Mouse (Mus musculus) myocyte (in vitro differentiated cells): ENCODE results near the gene Rest. TPM values are rescaled to one million over a fixed set of nuclear protein-coding genes. Genes with fewer than 3 reads are reported as not detected.

Experiments used
- H3K27me3 ChIP-seq: one replicate; pipeline ENCODE4 v1.6.1; 2011; ENCODE audit not compliant: control insufficient read depth, insufficient read depth, insufficient read length
- H3K36me3 ChIP-seq: one replicate; pipeline ENCODE4 v1.6.1; 2011; ENCODE audit not compliant: control insufficient read depth, insufficient read depth
- H3K4me2 ChIP-seq: one replicate; pipeline ENCODE4 v1.6.1; 2011; ENCODE audit warnings: low read depth, control low read depth
- H3K4me3 ChIP-seq: one replicate; pipeline ENCODE4 v1.5.1; 2011; ENCODE audit warnings: mild to moderate bottlenecking, control low read depth, moderate library complexity
- H3K79me2 ChIP-seq: one replicate; pipeline ENCODE4 v1.6.1; 2011; ENCODE audit not compliant: control insufficient read depth, insufficient read depth
- H3ac ChIP-seq: one replicate; pipeline ENCODE4 v1.6.1; 2011; ENCODE audit not compliant: control insufficient read depth, insufficient read length
- CEBPB ChIP-seq: IDR thresholded peaks from 2 replicates; pipeline ENCODE4 v1.6.1; 2011; ENCODE audit warnings: mild to moderate bottlenecking, moderate library complexity; ENCODE audit not compliant: poor library complexity, insufficient read depth, severe bottlenecking
- E2F4 ChIP-seq: IDR thresholded peaks from one replicate; pipeline ENCODE4 v1.6.1; 2011; ENCODE audit warnings: mild to moderate bottlenecking, control low read depth, moderate library complexity; ENCODE audit not compliant: insufficient read depth
- MAX ChIP-seq: IDR thresholded peaks from one replicate; pipeline ENCODE4 v1.6.1; 2011; ENCODE audit warnings: low read depth, mild to moderate bottlenecking, control low read depth
- MYOD1 ChIP-seq, 3 experiments: IDR thresholded peaks; one replicate each; pipeline ENCODE4 v1.6.1; 2011; ENCODE audit warnings: control low read depth in 2 of 3, low read depth in 2 of 3, mild to moderate bottlenecking in 2 of 3, moderate library complexity in 1 of 3; ENCODE audit not compliant: insufficient read length in 2 of 3, control insufficient read depth in 1 of 3
- MYOG ChIP-seq, 3 experiments: IDR thresholded peaks; one replicate each; pipeline ENCODE4 v1.6.1; 2011; ENCODE audit warnings: control low read depth in 2 of 3, low read depth in 2 of 3, mild to moderate bottlenecking in 2 of 3; ENCODE audit not compliant: insufficient read length in 2 of 3, control insufficient read depth in 1 of 3, insufficient read depth in 1 of 3
- POLR2A ChIP-seq: IDR thresholded peaks from one replicate; pipeline ENCODE4 v1.6.1; 2011; ENCODE audit warnings: low read depth, mild to moderate bottlenecking, control low read depth, moderate library complexity; ENCODE audit not compliant: insufficient read length
- POLR2AphosphoS2 ChIP-seq: IDR thresholded peaks from one replicate; pipeline ENCODE4 v1.6.1; 2011; ENCODE audit warnings: low read depth, control low read depth; ENCODE audit not compliant: insufficient read length
- REST ChIP-seq: IDR thresholded peaks from one replicate; pipeline ENCODE4 v1.6.1; 2011; ENCODE audit warnings: mild to moderate bottlenecking, control low read depth, moderate library complexity; ENCODE audit not compliant: insufficient read depth, insufficient read length
- SRF ChIP-seq: IDR thresholded peaks from one replicate; pipeline ENCODE4 v1.6.1; 2011; ENCODE audit warnings: low read depth; ENCODE audit not compliant: control insufficient read depth, insufficient read length
- TCF12 ChIP-seq: IDR thresholded peaks from one replicate; pipeline ENCODE4 v1.6.1; 2011; ENCODE audit warnings: mild to moderate bottlenecking, control low read depth; ENCODE audit not compliant: poor library complexity, insufficient read depth, severe bottlenecking
- TCF3 ChIP-seq: IDR thresholded peaks from one replicate; pipeline ENCODE4 v1.6.1; 2011; ENCODE audit warnings: low read depth, control low read depth; ENCODE audit not compliant: insufficient read length
- USF1 ChIP-seq: IDR thresholded peaks from one replicate; pipeline ENCODE4 v1.6.1; 2011; ENCODE audit warnings: low read depth, mild to moderate bottlenecking, control low read depth, moderate library complexity
- polyA plus RNA-seq: library from polyadenylated mRNA; unstranded; fragments of >200 nt; fragmentation: generic; extraction: Trizol; gene quantifications from one replicate; pipeline ENCODE4 v1.2.1, GENCODE M21; 2012; ENCODE audit warnings: missing spikeins

The Rest gene
- polyA plus RNA-seq, 1 experiment: 7.2 TPM

GRCm38 (mm10) chr5:77254402-77254801 is 10.9 kb upstream of the Rest start:
- TF ChIP-seq TCF12 (no peak), MYOG (IDR thresholded peaks at IDR 0.05; ENCODE audit: control insufficient read depth in 1 of 3, insufficient read depth in 1 of 3, insufficient read length in 2 of 3, low read depth in 2 of 3) (no peak), SRF (no peak), USF1 (no peak), TCF3 (no peak), REST (no peak), MAX (no peak), POLR2A (no peak), POLR2AphosphoS2 (no peak), E2F4 (no peak), CEBPB (no peak), MYOD1 (IDR thresholded peaks at IDR 0.05; ENCODE audit: control insufficient read depth in 1 of 3, insufficient read length in 2 of 3, low read depth in 2 of 3) (no peak)
- no peak overlapping the region for H3K4me3 ChIP-seq
- H3K36me3 ChIP-seq: no peaks in the 10 kb centered on the region
- H3K79me2 ChIP-seq: no peaks in the 10 kb centered on the region
- H3K27me3 ChIP-seq: no peaks in the 10 kb centered on the region
- no peak overlapping the region for H3K4me2 ChIP-seq
- no peak overlapping the region for H3ac ChIP-seq

GRCm38 (mm10) chr5:77257603-77258002 is 7.7 kb upstream of the Rest start:
- TF ChIP-seq TCF12: no peak
- TF ChIP-seq TCF3: no peak
- TF ChIP-seq POLR2A: no peak
- no peak for TF ChIP-seq USF1
- no peak for TF ChIP-seq CEBPB
- no peak for TF ChIP-seq POLR2AphosphoS2
- TF ChIP-seq MYOG (IDR thresholded peaks at IDR 0.05; ENCODE audit: control insufficient read depth in 1 of 3, insufficient read depth in 1 of 3, insufficient read length in 2 of 3, low read depth in 2 of 3): no peak
- no peak for TF ChIP-seq E2F4
- no peak for TF ChIP-seq REST
- no peak for TF ChIP-seq SRF
- TF ChIP-seq MAX: no peak
- no peak for TF ChIP-seq MYOD1 (IDR thresholded peaks at IDR 0.05; ENCODE audit: control insufficient read depth in 1 of 3, insufficient read length in 2 of 3, low read depth in 2 of 3)
- no peaks in the 10 kb centered on the region for H3K27me3 ChIP-seq
- no peak overlapping the region for H3K4me2 ChIP-seq
- no peaks in the 10 kb centered on the region for H3K36me3 ChIP-seq
- no peak overlapping the region for H3K4me3 ChIP-seq
- no peaks in the 10 kb centered on the region for H3K79me2 ChIP-seq
- no peak overlapping the region for H3ac ChIP-seq

GRCm38 (mm10) chr5:77259315-77259714 is 6.0 kb upstream of the Rest start:
- no peak overlapping the region for H3K4me3 ChIP-seq
- H3K79me2 ChIP-seq: no peaks in the 10 kb centered on the region
- H3K4me2 ChIP-seq: no peak overlapping the region
- no peaks in the 10 kb centered on the region for H3K27me3 ChIP-seq
- no peaks in the 10 kb centered on the region for H3K36me3 ChIP-seq
- TF ChIP-seq POLR2AphosphoS2 (no peak), TCF3 (no peak), MAX (no peak), E2F4 (no peak), REST (no peak), MYOG (IDR thresholded peaks at IDR 0.05; ENCODE audit: control insufficient read depth in 1 of 3, insufficient read depth in 1 of 3, insufficient read length in 2 of 3, low read depth in 2 of 3) (no peak), USF1 (no peak), CEBPB (no peak), TCF12 (no peak), MYOD1 (IDR thresholded peaks at IDR 0.05; ENCODE audit: control insufficient read depth in 1 of 3, insufficient read length in 2 of 3, low read depth in 2 of 3) (no peak), SRF (no peak), POLR2A (no peak)
- H3ac ChIP-seq: no peak overlapping the region

GRCm38 (mm10) chr5:77260141-77260540 is 5.2 kb upstream of the Rest start:
- Histone ChIP-seq H3K4me2 (no peak overlapping the region), H3K27me3 (no peaks in the 10 kb centered on the region), H3K4me3 (no peak overlapping the region), H3ac (no peak overlapping the region), H3K36me3 (no peaks in the 10 kb centered on the region), H3K79me2 (no peaks in the 10 kb centered on the region)
- TF ChIP-seq USF1: no peak
- no peak for TF ChIP-seq MAX
- no peak for TF ChIP-seq REST

- H3ac ChIP-seq: no peak overlapping the region
Measured at GRCm38 (mm10) chr5:77261137-77261536, 4.2 kb upstream of the Rest start.

More at GRCm38 (mm10) chr5:77261137-77261536, 4.2 kb upstream of the Rest start:
- H3K27me3 ChIP-seq: no peaks in the 10 kb centered on the region
- TF ChIP-seq MYOD1 (IDR thresholded peaks at IDR 0.05; ENCODE audit: control insufficient read depth in 1 of 3, insufficient read length in 2 of 3, low read depth in 2 of 3) (no peak), TCF12 (no peak), REST (no peak), CEBPB (no peak), MAX (no peak), E2F4 (no peak), POLR2AphosphoS2 (no peak), USF1 (no peak), POLR2A (no peak), TCF3 (no peak)
- H3K4me2 ChIP-seq: no peak overlapping the region
- no peaks in the 10 kb centered on the region for H3K36me3 ChIP-seq
- H3K4me3 ChIP-seq: no peak overlapping the region
- H3K79me2 ChIP-seq: no peaks in the 10 kb centered on the region
